Mouse (Mus musculus): ENCODE results near the gene Pigp. TPM values are rescaled to one million over a fixed set of nuclear protein-coding genes. Genes with fewer than 3 reads are reported as not detected.

The Pigp gene
- total and polyA plus RNA-seq, 3 experiments = 49.4 to 113 (median 101) TPM

GRCm38 (mm10) chr16:94365435-94365834, 6.2 kb downstream of the Pigp start:
- intact Hi-C loops (cut with DNase I) = no loop called here
- WGBS = 80% methylated on average over 3 of the region's 3 CpGs
- H3K4me1 ChIP-seq (ENCODE audit: control insufficient read depth, insufficient read depth, low read length) = peaks cover 4% of the 10 kb centered on the region
- no peak for DNase-seq
- no peak overlapping the region for H3K27ac ChIP-seq
- H3K79me2 ChIP-seq (replicated peaks; ENCODE audit: control insufficient read depth, insufficient read depth, low read length) = no peaks in the 10 kb centered on the region
- no peak overlapping the region for H3K4me3 ChIP-seq
- H3K36me3 ChIP-seq (ENCODE audit: control insufficient read depth, insufficient read depth, low read length) = peaks cover 6% of the 10 kb centered on the region
- no peak overlapping the region for H3K9ac ChIP-seq (ENCODE audit: low read depth, low read length)
- TF ChIP-seq EP300 (IDR thresholded peaks at IDR 0.05; ENCODE audit: insufficient read depth, low read depth, low read length) (no peak), CTCF (IDR thresholded peaks at IDR 0.05) (no peak), POLR2A (IDR thresholded peaks at IDR 0.05; ENCODE audit: insufficient read depth, low read depth, low read length) (no peak)
- H3K27me3 ChIP-seq (ENCODE audit: control insufficient read depth, insufficient read depth, low read length) = no peaks in the 10 kb centered on the region

GRCm38 (mm10) chr16:94363814-94364213, 7.8 kb downstream of the Pigp start:
- TF ChIP-seq EP300 (IDR thresholded peaks at IDR 0.05; ENCODE audit: insufficient read depth, low read depth, low read length) (no peak), CTCF (IDR thresholded peaks at IDR 0.05) (no peak), POLR2A (IDR thresholded peaks at IDR 0.05; ENCODE audit: insufficient read depth, low read depth, low read length) (no peak)
- 92% methylated on average over 4 of the region's 4 CpGs for WGBS
- no peaks in the 10 kb centered on the region; the same call in 1 of the 2 replicates for H3K36me3 ChIP-seq (ENCODE audit: control insufficient read depth, insufficient read depth, low read length)
- H3K79me2 ChIP-seq (replicated peaks; ENCODE audit: control insufficient read depth, insufficient read depth, low read length) = no peaks in the 10 kb centered on the region
- intact Hi-C loops (cut with DNase I) = no loop called here
- no peaks in the 10 kb centered on the region for H3K4me1 ChIP-seq (ENCODE audit: control insufficient read depth, insufficient read depth, low read length)
- H3K4me3 ChIP-seq = no peak overlapping the region
- DNase-seq = no peak
- no peak overlapping the region for H3K27ac ChIP-seq
- no peaks in the 10 kb centered on the region for H3K27me3 ChIP-seq (ENCODE audit: control insufficient read depth, insufficient read depth, low read length)
- no peak overlapping the region for H3K9ac ChIP-seq (ENCODE audit: low read depth, low read length)

- no peaks in the 10 kb centered on the region; the same call in 1 of the 2 replicates for H3K36me3 ChIP-seq (ENCODE audit: control insufficient read depth, insufficient read depth, low read length)
- H3K27ac ChIP-seq = no peak overlapping the region
- WGBS = 32% methylated on average over 10 of the region's 10 CpGs
- intact Hi-C loops (cut with DNase I) = no loop called here
- no peaks in the 10 kb centered on the region for H3K4me1 ChIP-seq (ENCODE audit: control insufficient read depth, insufficient read depth, low read length)
- no peak for TF ChIP-seq EP300 (IDR thresholded peaks at IDR 0.05; ENCODE audit: insufficient read depth, low read depth, low read length)
- TF ChIP-seq CTCF (IDR thresholded peaks at IDR 0.05) = no peak
- no peak for TF ChIP-seq POLR2A (IDR thresholded peaks at IDR 0.05; ENCODE audit: insufficient read depth, low read depth, low read length)
- peak; percentile 33 to 58 for DNase-seq
- no peaks in the 10 kb centered on the region for H3K27me3 ChIP-seq (ENCODE audit: control insufficient read depth, insufficient read depth, low read length)
- no peaks in the 10 kb centered on the region for H3K79me2 ChIP-seq (replicated peaks; ENCODE audit: control insufficient read depth, insufficient read depth, low read length)
- H3K4me3 ChIP-seq = no peak overlapping the region
- no peak overlapping the region for H3K9ac ChIP-seq (ENCODE audit: low read depth, low read length)
Measured at GRCm38 (mm10) chr16:94362174-94362873, 9.3 kb downstream of the Pigp start.

GRCm38 (mm10) chr16:94360578-94361350, 10.9 kb downstream of the Pigp start:
- 80% methylated on average over 13 of the region's 13 CpGs for WGBS
- H3K4me3 ChIP-seq = no peak overlapping the region
- no peak for TF ChIP-seq POLR2A (IDR thresholded peaks at IDR 0.05; ENCODE audit: insufficient read depth, low read depth, low read length)
- TF ChIP-seq CTCF (IDR thresholded peaks at IDR 0.05) = no peak
- no peak for TF ChIP-seq EP300 (IDR thresholded peaks at IDR 0.05; ENCODE audit: insufficient read depth, low read depth, low read length)
- intact Hi-C loops (cut with DNase I) = no loop called here
- H3K4me1 ChIP-seq (ENCODE audit: control insufficient read depth, insufficient read depth, low read length) = no peaks in the 10 kb centered on the region
- DNase-seq = no peak
- H3K9ac ChIP-seq (ENCODE audit: low read depth, low read length) = no peak overlapping the region
- H3K79me2 ChIP-seq (replicated peaks; ENCODE audit: control insufficient read depth, insufficient read depth, low read length) = no peaks in the 10 kb centered on the region
- no peaks in the 10 kb centered on the region; the same call in 1 of the 2 replicates for H3K36me3 ChIP-seq (ENCODE audit: control insufficient read depth, insufficient read depth, low read length)
- no peaks in the 10 kb centered on the region for H3K27me3 ChIP-seq (ENCODE audit: control insufficient read depth, insufficient read depth, low read length)
- no peak overlapping the region for H3K27ac ChIP-seq

- H3K36me3 ChIP-seq (ENCODE audit: control insufficient read depth, insufficient read depth, low read length) = no peaks in the 10 kb centered on the region
- no peak overlapping the region for H3K4me3 ChIP-seq
- DNase-seq = no peak
- no peaks in the 10 kb centered on the region for H3K79me2 ChIP-seq (replicated peaks; ENCODE audit: control insufficient read depth, insufficient read depth, low read length)
- no peaks in the 10 kb centered on the region for H3K27me3 ChIP-seq (ENCODE audit: control insufficient read depth, insufficient read depth, low read length)
- H3K9ac ChIP-seq (ENCODE audit: low read depth, low read length) = no peak overlapping the region
- H3K4me1 ChIP-seq (ENCODE audit: control insufficient read depth, insufficient read depth, low read length) = no peaks in the 10 kb centered on the region
- 71% methylated on average over 3 of the region's 3 CpGs for WGBS
- intact Hi-C loops (cut with DNase I) = no loop called here
- TF ChIP-seq POLR2A (IDR thresholded peaks at IDR 0.05; ENCODE audit: insufficient read depth, low read depth, low read length) (no peak), CTCF (IDR thresholded peaks at IDR 0.05) (no peak), EP300 (IDR thresholded peaks at IDR 0.05; ENCODE audit: insufficient read depth, low read depth, low read length) (no peak)
- no peak overlapping the region for H3K27ac ChIP-seq
Measured at GRCm38 (mm10) chr16:94358091-94358490, 13.6 kb downstream of the Pigp start.

All from heart, adult 2 months (tissue).